Mouse (Mus musculus): ENCODE measurements around the gene Dguok.

The Dguok gene

DNA sequence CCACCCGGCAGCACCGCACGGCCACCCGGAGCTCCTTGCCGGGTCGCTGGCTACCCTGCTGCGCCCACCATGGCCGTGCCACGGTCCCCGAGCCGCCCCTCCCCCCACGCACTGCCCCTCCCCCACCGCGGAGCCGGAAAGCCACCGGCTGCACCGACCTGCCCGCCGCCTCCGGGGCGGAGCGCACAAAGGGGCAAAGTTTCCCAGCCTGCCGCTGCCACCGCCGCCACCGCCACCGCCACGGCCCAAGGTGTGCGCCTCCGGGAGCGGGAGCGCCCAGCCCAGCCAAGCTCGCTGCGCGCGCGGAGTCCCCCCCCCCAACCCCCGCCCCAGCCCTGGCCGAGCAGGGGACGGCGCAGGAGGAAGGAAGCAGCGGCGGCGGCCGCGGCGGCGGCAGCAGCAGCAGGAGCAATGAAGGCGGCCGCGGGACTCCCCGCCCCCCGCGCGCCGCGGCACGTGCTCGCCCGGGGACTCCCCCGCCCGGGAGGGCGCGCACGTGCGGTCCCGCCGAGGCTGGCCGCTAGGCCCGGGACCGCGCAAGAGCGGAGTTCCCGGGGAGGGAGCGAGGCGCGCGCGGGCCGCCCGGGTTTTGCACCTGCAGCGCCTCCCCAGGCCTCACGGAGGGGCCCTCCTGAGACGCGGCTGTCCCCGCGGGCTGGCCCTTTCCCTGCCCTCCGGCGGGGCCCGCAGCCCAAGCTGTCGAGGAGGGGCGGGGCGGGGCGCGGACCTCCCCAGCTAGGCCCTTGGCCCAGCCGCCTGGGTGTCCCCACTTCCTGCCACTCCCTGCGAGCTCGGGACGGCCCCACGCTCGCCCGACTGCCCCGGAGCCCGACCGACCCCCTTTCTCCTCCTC, 50.4 kb downstream of the Dguok start:
- no peak for DNase-seq (ENCODE audit: extremely low read depth, low read depth)

DNA sequence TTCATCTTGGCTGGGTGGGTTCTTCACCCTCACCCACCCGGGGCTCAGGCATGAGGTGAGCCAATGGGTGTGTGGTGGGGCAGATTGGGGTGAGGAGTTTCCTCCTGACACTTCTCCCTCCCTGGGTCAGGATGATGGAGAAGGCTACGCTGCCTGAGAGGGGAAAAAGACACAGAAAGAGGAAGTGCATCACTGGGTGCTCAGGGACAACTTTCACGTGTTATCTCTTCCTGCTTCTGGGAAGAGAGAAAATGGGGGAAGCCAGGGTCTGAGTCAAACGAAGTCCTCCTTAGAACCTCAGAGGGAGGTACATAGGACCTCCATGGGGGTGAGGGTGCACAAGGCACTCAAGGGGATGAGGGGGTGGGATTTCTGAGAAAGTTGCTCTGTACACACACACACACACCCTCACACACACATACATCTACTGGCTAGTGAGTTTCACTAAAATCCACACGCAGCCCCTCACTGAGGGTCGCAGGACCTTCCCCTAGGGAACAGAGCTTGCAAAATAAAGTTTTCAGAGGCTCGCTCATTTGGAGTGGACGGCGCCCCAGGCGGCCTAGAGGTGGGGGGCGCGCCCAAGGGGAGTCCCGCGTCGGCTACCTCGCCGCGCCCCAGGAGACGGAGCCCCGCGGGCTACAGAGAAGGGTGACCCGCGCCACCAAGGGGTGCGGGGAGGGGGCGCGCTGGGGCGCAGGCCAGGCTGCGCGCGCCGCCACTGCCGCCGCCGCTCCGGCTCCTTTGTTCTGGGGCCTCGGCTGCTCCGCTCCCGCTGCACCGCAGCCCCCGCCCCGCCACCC, 51.2 kb downstream of the Dguok start:
- DNase-seq (ENCODE audit: extremely low read depth, low read depth) = peak; percentile 91

DNA sequence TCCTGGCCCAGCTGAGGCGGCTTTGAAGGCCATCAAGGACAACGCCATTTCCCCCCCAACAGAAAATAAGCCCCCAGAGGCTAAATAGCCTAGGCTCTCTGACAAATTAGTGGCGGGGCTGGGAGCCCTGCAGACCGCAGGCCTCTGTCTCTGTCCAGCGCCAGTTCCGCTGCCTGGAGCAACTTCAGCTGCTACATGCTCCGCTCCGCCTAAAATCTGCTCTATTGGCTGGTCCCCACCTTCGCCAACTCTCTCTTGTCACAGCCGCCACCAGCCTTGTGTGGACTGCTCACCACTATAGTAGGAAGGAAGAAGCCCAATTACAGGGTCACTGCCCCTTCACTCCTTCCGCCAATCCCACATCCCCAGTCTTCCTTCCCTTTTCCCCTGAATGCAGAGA, 53.1 kb downstream of the Dguok start:
- DNase-seq (ENCODE audit: extremely low read depth, low read depth) = no peak

DNA sequence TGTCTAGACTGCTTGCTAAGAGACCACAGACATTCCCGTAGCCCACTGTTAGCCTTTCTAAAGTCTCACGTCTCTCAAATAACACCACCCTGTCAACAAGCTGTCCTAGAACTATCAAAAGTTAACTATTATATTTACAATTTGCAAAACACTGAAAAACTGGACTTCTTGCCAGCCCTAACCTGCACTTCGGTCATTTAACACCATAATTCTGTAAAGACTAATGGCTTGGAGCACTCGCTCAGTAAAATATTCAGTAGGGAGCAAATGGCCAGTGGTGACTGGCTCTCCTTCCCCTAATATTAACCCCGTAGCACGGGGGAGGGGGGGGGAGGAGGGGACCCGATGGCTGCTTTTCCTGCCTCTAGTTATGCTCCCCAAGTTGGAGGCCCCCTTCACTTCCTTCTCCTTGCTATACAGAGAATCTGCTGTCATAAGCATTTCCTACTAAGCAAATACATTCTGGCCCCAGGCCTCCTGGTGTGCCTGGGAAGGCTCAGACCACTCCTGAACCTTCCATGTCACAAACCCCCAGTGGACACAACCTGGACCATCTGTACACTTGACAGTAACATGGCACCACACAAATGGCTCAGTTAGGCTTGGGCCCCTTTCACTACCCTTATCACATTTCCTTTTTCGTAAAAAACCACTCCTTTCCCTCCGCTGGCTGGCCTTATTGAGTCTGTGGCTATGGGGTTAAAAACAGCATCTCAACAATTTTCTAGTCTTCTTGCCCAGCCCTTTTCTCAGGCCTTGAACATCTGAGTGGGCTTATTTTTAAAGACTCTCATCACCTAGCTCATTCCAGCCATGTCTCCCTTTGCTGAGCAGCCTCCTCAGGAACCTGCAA, 56.1 kb downstream of the Dguok start:
- peak; percentile 49 for DNase-seq (ENCODE audit: extremely low read depth, low read depth)

DNA sequence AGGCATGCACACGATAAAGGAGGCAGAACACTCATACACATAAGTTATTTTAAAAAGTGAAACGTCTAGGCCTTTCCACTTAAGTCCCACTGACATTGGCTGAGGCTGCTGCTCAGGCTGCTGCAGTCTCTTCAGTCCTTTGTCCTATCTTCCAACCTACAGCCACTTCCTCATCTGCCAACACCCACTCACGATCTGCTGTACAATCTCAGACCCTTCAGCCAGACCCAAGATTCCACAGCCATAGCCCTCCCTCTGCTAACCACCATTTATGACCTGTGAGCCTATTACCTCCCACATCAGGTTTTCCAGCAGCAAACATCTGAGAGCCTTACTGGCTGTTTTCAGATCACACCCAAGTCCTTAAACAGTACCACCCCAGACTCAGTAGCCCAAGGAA, 57.3 kb downstream of the Dguok start:
- DNase-seq (ENCODE audit: extremely low read depth, low read depth) = peak; percentile 60

DNA sequence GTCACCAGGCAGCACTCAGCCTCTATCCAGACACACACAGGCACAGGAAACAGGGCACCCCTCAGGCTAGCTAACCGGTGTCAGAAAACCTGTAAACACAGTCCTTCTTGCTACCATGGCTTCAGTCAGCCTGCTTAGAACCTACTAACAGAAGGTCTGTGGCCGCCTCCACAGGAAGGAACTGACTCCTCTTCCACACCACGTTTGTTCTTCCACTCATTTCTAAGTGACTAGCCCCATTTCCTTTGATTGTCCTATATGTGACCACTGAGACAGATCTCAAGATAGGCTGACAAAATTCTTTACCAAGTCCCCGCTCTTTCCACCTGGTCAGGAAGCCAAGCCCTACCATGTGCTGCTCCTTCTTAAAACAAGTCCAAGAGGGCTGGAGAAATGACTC, 57.9 kb downstream of the Dguok start:
- DNase-seq (ENCODE audit: extremely low read depth, low read depth) = no peak

GRCm38 (mm10) chr6:83447031-83447430, 59.7 kb downstream of the Dguok start:
- no peak for DNase-seq (ENCODE audit: extremely low read depth, low read depth)

GRCm38 (mm10) chr6:83445796-83446195, 61.0 kb downstream of the Dguok start:
- no peak for DNase-seq (ENCODE audit: extremely low read depth, low read depth)

- no peak for DNase-seq (ENCODE audit: extremely low read depth, low read depth)
Observed at GRCm38 (mm10) chr6:83443441-83444340, 63.1 kb downstream of the Dguok start.

GRCm38 (mm10) chr6:83442639-83443038, 64.1 kb downstream of the Dguok start:
- DNase-seq (ENCODE audit: extremely low read depth, low read depth) = no peak

- DNase-seq (ENCODE audit: extremely low read depth, low read depth) = no peak
Observed at GRCm38 (mm10) chr6:83441259-83442061, 65.3 kb downstream of the Dguok start.

GRCm38 (mm10) chr6:83440510-83441258, 66.1 kb downstream of the Dguok start:
- DNase-seq (ENCODE audit: extremely low read depth, low read depth) = no peak

DNA sequence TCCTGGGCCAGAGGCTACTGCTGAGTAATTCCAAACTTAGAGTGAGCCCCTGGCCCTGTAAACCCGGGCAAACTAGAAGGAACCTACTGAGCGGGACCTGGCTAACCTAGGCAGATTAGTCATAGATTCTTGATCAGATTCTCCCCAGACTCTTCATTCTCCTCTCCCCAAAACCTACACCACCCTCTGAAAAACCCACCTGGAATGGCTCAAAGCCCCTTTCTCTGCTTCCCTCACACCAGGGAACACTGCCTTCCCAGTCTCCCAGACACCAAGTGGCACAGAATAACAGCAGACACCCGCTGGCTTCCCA, 66.6 kb downstream of the Dguok start:
- no peak for DNase-seq (ENCODE audit: extremely low read depth, low read depth)

DNA sequence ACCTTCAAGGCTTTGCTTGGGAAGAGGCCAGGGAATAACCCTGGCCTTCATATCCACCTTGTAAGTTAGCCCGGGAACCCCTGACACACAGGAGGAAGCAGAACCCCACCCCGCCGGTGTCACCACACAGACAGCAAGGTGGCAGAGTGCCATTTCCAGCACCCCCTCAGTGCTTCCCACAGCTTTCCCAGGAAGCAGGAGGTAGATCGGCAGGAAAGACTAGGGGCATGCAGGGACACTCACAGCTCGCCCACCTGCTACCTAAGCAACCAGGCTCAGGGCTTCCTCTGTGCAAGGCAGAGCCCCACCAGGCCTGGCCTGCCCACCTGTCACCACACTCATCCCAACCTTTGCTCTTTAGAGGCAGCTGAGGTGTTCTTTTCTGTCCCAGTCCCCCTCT, 67.0 kb downstream of the Dguok start:
- no peak for DNase-seq (ENCODE audit: extremely low read depth, low read depth)

- no peak for DNase-seq (ENCODE audit: extremely low read depth, low read depth)
Observed at GRCm38 (mm10) chr6:83439119-83439767, 67.5 kb downstream of the Dguok start.

- DNase-seq (ENCODE audit: extremely low read depth, low read depth) = no peak
Observed at GRCm38 (mm10) chr6:83438584-83438983, 68.2 kb downstream of the Dguok start.

DNA sequence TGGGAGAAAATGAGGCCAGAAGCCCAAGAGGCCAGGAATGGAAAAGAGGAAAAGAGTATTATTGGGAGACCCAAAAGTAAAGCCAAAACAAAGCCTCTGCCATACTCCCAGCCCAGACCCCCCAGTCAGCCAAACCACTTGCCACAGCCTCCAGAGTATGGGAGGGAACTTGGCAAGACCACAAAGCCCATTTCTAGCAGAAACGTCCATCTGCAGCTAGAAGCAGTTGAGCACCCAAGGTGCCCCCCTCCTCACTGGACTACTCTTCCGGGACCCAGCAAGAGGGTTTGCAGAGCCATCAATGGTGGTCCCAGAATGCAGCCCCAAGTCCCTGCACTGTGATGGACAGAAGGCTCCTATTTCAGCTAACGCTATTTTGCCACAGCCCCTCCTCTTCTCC, 69.0 kb downstream of the Dguok start:
- DNase-seq (ENCODE audit: extremely low read depth, low read depth) = no peak

DNA sequence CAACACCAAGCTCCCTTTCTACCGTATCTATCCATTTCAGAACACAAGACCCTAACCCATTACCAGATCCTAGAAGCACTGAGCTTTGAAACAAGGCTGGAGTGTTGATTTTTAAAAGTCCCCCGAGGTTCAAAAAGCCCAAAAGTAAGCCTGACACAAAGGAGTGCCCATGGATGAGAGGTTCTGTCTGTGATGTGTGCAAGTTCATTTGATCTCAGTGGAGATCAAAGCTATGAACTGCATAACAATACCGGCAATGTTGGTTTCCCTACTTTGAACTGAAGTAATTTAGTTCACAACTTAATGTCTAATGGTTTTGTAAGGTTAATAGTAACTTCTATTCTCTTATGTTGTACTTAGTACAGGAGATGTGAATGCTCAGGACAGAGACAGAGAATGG, 69.5 kb downstream of the Dguok start:
- no peak for DNase-seq (ENCODE audit: extremely low read depth, low read depth)

DNA sequence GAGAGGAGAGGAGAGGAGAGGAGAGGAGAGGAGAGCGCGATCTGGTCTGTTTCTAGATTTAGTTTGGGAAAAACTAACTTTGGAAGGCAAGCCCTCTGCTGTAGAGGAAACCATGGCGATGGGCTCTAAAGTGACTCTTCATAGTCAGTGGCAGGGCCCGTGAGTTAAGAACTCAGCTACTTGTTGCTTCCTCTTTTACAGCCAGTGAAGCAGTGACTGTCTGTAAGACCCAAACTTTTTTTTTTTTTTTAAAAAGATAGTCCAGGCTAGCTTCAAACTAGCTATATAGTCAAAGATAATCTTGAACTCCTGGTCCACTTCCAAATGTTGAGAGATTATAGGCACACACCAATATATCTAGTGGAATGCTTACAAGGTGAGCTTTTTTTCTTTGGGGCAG, 70.2 kb downstream of the Dguok start:
- DNase-seq (ENCODE audit: extremely low read depth, low read depth) = peak; percentile 56
